Mouse (Mus musculus) fat pad, adult 2 months (tissue): ENCODE results near the gene Ppp1cb.
A peak's percentile ranks its signal among the peaks of the same experiment; 100 is the strongest.

Experiments used
- DNase-seq: peaks from one replicate; pipeline ENCODE4 v3.0.0-alpha.2; 2011; ENCODE audit warnings: low read depth, low spot score; ENCODE audit errors: extremely low read depth

The Ppp1cb gene

GRCm38 (mm10) chr5:32441992-32442575, 16.6 kb upstream of the Ppp1cb start:
- DNase-seq = no peak

GRCm38 (mm10) chr5:32443906-32444305, 14.7 kb upstream of the Ppp1cb start:
- DNase-seq = no peak

- no peak for DNase-seq
Observed at GRCm38 (mm10) chr5:32445287-32445921, 13.2 kb upstream of the Ppp1cb start.

- DNase-seq = no peak
Observed at GRCm38 (mm10) chr5:32446394-32446793, 12.2 kb upstream of the Ppp1cb start.

GRCm38 (mm10) chr5:32446810-32447209, 11.8 kb upstream of the Ppp1cb start:
- no peak for DNase-seq

- DNase-seq = no peak
Observed at GRCm38 (mm10) chr5:32459251-32459881, 723 bp downstream of the Ppp1cb start.

GRCm38 (mm10) chr5:32459882-32460751, 1.5 kb downstream of the Ppp1cb start:
- no peak for DNase-seq

DNA sequence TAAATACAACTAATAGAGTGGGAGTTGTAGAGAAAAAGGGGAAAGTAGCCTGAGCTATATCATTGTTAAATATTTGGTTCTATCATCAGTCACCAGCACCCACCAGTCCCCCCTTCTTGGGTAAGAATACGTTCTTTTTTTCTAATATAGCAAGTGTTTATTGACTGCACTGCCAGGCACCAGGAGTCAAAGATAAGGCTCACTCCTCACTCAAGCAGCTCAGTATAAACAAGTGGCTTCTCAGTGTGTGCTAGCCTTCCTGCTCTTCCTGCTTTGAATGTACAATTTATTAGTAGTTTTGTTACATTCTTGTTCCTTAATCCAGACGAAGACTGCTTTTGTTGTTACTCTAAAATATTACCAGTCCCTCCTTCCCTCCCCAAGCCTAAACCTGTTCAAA, 2.3 kb downstream of the Ppp1cb start:
- no peak for DNase-seq

DNA sequence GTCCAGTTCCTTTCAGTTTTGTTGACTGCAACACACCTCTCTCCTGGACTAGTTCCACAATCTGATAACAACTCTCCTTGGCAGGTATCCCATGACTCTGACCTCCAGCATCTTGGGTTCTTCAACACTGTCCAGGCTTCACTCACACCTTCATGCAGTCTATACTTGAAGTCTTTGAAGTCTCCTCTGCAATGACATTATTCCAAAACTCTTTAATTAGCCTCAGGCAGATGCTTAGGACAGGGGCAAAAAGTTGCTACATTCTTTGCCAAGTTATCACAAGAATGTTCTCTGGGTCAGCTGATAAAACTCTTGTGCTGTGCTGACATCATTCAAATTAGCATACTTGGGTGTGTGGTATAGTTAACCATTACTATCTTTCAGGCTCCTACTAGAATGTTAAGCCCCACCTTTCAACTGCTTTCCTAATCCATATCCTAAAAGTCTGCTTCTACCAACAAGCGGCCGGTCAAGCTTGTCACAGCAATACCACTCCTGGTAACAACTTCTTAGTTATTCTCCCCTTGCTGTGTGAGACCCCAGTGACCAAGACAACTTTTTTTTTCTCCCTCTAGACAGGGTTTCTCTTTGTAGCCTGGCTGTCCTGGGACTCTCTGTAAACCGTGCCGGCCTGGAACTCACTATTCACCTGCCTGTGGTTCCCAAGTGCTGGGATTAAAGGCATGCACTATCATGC, 13.8 kb downstream of the Ppp1cb start:
- DNase-seq = peak; percentile 21

- DNase-seq = no peak
Observed at GRCm38 (mm10) chr5:32473029-32473352, 14.3 kb downstream of the Ppp1cb start.

GRCm38 (mm10) chr5:32476501-32476900, 17.9 kb downstream of the Ppp1cb start:
- no peak for DNase-seq

- no peak for DNase-seq
Observed at GRCm38 (mm10) chr5:32478972-32479371, 20.3 kb downstream of the Ppp1cb start.

DNA sequence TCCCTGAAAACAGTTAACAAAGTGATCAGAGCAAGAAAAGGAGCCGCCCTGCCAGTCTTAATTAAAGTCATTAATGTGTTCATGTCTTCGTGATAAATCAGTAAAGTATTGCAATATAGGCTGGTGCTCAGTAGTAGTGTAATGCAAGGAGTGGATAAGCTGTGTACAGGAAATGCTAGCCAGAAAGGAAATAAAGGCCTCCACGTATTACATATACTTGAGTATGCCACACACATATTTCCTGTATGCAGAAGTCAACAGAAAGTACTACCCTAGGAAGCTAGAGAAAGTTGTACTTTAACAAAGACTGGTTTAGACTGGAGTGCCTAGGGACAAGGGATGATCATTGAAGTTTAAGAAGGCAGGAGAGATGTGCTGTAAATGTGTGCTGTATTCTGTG, 26.8 kb downstream of the Ppp1cb start:
- DNase-seq = no peak

DNA sequence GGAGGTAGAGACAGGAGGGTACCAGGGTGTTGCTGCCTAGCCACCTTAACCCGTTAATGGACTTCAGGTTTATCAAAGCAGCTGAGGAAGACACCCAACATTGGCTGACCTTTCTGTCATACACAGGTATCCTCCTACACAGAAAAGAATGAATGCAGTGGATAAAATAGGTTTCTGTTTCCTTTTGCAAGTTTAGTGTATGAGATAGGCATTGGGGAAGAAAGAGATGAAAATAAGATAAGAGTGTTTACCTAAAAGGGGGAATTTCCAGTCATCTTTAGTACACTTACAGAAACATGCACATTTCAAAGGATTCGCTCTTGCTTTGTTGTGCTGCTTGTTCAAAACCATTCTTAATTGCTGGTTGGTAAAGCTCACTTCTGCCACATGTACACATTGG, 29.4 kb downstream of the Ppp1cb start:
- no peak for DNase-seq

DNA sequence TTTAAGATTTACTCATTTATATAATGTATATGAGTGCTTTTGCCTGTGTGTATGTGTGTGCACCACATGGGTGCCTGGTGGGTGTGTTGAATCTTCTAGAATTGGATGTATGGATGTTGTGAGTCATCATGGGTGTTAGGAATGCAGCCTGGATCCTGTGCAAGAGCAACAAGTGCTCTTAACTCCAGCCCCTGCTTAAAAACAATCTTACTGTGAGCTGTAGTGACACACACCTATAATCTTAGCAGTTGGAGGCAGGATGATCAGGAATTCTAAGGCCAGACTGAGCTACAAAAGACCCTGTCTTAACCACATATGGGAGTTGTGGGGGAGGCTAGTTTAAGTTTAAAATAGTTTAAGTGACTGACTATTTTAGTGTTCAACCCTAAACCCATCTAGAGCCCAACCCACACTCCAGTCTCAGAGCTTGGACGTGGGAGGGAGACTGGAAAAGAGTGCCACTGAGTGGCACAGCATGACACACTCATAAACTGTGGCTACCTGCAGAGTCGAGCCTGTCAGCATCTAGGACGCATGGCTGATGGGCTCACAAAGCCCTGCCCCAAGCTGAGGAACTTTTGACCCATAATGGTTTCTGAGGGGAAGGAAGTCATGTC, 35.5 kb downstream of the Ppp1cb start:
- DNase-seq = no peak

- no peak for DNase-seq
Observed at GRCm38 (mm10) chr5:32508766-32509165, 50.1 kb downstream of the Ppp1cb start.

DNA sequence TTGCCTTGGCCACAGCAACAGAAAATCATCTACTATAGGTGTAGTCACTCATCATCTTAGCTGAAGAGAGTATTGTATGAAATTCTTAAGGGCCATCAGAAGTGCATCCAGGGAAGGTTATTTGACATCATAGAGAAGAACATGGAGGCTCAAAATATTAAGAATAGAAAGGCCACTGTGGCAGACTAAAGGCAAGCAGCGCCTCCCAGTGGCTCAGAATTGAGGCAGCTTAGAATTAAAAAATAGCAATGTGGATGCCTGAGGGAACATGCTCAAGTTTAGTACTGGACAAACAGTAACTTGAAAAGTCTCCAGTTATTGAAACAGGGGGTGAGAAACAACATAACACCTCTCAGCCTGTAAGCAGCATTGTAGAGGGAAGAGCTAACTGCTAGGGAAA, 61.7 kb downstream of the Ppp1cb start:
- no peak for DNase-seq

- no peak for DNase-seq
Observed at GRCm38 (mm10) chr5:32549449-32549848, 90.8 kb downstream of the Ppp1cb start.

DNA sequence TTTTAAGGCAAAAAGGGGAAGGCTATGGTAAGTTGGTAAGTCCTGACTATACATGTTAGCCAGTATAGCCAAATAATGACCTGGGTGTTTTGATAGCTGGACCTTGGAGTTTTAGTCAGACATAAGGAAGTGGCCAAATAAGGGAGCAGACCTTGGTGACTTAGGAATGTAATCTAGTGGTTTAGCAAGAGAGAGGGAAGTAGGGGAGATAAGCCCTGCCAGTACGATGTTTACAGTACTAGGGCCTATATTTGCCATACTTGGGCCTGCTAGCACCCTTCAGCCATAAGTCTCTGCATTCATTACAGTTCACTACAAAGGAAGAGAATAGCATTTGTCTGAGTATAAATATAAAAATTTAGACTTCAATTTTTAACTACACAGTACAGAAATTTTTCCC, 106.1 kb downstream of the Ppp1cb start:
- no peak for DNase-seq
